Mouse (Mus musculus): ENCODE data around the gene D930007J09Rik. TPM values are rescaled to one million over a fixed set of nuclear protein-coding genes. Genes with fewer than 3 reads are reported as not detected.

D930007J09Rik gene
- polyA plus RNA-seq, 1 experiment, result not detected

GRCm38 (mm10) chr13:32787584-32787983 lies 15.1 kb downstream of the D930007J09Rik start:
- H3K4me2 ChIP-seq (ENCODE audit: low read depth), result no peak overlapping the region
- no peaks in the 10 kb centered on the region for H3K36me3 ChIP-seq (ENCODE audit: control insufficient read depth, insufficient read depth)
- H3K79me2 ChIP-seq (ENCODE audit: control insufficient read depth, insufficient read depth), result no peaks in the 10 kb centered on the region
- no peak overlapping the region for H3ac ChIP-seq (ENCODE audit: control insufficient read depth, insufficient read length)
- TF ChIP-seq E2F4 (IDR thresholded peaks at IDR 0.05; ENCODE audit: insufficient read depth) (no peak), CEBPB (IDR thresholded peaks at IDR 0.05; ENCODE audit: insufficient read depth, poor library complexity, severe bottlenecking) (no peak)
- no peak overlapping the region for H3K4me3 ChIP-seq
- H3K27me3 ChIP-seq (ENCODE audit: control insufficient read depth, insufficient read depth, insufficient read length), result no peaks in the 10 kb centered on the region

- Histone ChIP-seq H3K4me3 (no peak within 1 kb of the TSS), H3K27me3 (ENCODE audit: control insufficient read depth, insufficient read depth, insufficient read length) (no peaks in the 10 kb centered on the region), H3K4me2 (ENCODE audit: low read depth) (peak within 1 kb of the TSS; percentile 24), H3ac (ENCODE audit: control insufficient read depth, insufficient read length) (no peak within 1 kb of the TSS), H3K79me2 (ENCODE audit: control insufficient read depth, insufficient read depth) (no peaks in the 10 kb centered on the region), H3K36me3 (ENCODE audit: control insufficient read depth, insufficient read depth) (no peaks in the 10 kb centered on the region)
- TF ChIP-seq REST (IDR thresholded peaks at IDR 0.05; ENCODE audit: insufficient read depth, insufficient read length), result no peak
- no peak for TF ChIP-seq MYOD1 (IDR thresholded peaks at IDR 0.05; ENCODE audit: control insufficient read depth in 1 of 3, insufficient read length in 2 of 3, low read depth in 2 of 3)
- TF ChIP-seq TCF12 (IDR thresholded peaks at IDR 0.05; ENCODE audit: insufficient read depth, poor library complexity, severe bottlenecking), result no peak
- TF ChIP-seq POLR2A (IDR thresholded peaks at IDR 0.05; ENCODE audit: insufficient read length, low read depth), result no peak
- no peak for TF ChIP-seq CEBPB (IDR thresholded peaks at IDR 0.05; ENCODE audit: insufficient read depth, poor library complexity, severe bottlenecking)
- no peak for TF ChIP-seq MAX (IDR thresholded peaks at IDR 0.05; ENCODE audit: low read depth)
- TF ChIP-seq MYOG (IDR thresholded peaks at IDR 0.05; ENCODE audit: control insufficient read depth in 1 of 3, insufficient read depth in 1 of 3, insufficient read length in 2 of 3, low read depth in 2 of 3), result no peak
Measured at GRCm38 (mm10) chr13:32783816-32784215, 18.8 kb downstream of the D930007J09Rik start, which contains the start of gene Mylk4. Mylk4 (minus strand) TSS chr13:32783954.

- H3K36me3 ChIP-seq (ENCODE audit: control insufficient read depth, insufficient read depth), result no peaks in the 10 kb centered on the region
- no peaks in the 10 kb centered on the region for H3K79me2 ChIP-seq (ENCODE audit: control insufficient read depth, insufficient read depth)
- H3K27me3 ChIP-seq (ENCODE audit: control insufficient read depth, insufficient read depth, insufficient read length), result no peaks in the 10 kb centered on the region
- no peak for TF ChIP-seq MYOD1 (IDR thresholded peaks at IDR 0.05; ENCODE audit: control insufficient read depth in 1 of 3, insufficient read length in 2 of 3, low read depth in 2 of 3)
- no peak for TF ChIP-seq USF1 (IDR thresholded peaks at IDR 0.05; ENCODE audit: low read depth)
- TF ChIP-seq POLR2A (IDR thresholded peaks at IDR 0.05; ENCODE audit: insufficient read length, low read depth), result no peak
- no peak for TF ChIP-seq CEBPB (IDR thresholded peaks at IDR 0.05; ENCODE audit: insufficient read depth, poor library complexity, severe bottlenecking)
- TF ChIP-seq MYOG (IDR thresholded peaks at IDR 0.05; ENCODE audit: control insufficient read depth in 1 of 3, insufficient read depth in 1 of 3, insufficient read length in 2 of 3, low read depth in 2 of 3), result no peak
- TF ChIP-seq E2F4 (IDR thresholded peaks at IDR 0.05; ENCODE audit: insufficient read depth), result no peak
- no peak overlapping the region for H3K4me3 ChIP-seq
- H3ac ChIP-seq (ENCODE audit: control insufficient read depth, insufficient read length), result no peak overlapping the region
- H3K4me2 ChIP-seq (ENCODE audit: low read depth), result no peak overlapping the region
Measured at GRCm38 (mm10) chr13:32783055-32783454, 19.6 kb downstream of the D930007J09Rik start.

- Histone ChIP-seq H3ac (ENCODE audit: control insufficient read depth, insufficient read length) (no peak overlapping the region), H3K27me3 (ENCODE audit: control insufficient read depth, insufficient read depth, insufficient read length) (no peaks in the 10 kb centered on the region), H3K36me3 (ENCODE audit: control insufficient read depth, insufficient read depth) (no peaks in the 10 kb centered on the region), H3K4me2 (ENCODE audit: low read depth) (no peak overlapping the region), H3K4me3 (no peak overlapping the region), H3K79me2 (ENCODE audit: control insufficient read depth, insufficient read depth) (peaks cover 13% of the 10 kb centered on the region)
- TF ChIP-seq TCF12 (IDR thresholded peaks at IDR 0.05; ENCODE audit: insufficient read depth, poor library complexity, severe bottlenecking), result no peak
- TF ChIP-seq MYOG (IDR thresholded peaks at IDR 0.05; ENCODE audit: control insufficient read depth in 1 of 3, insufficient read depth in 1 of 3, insufficient read length in 2 of 3, low read depth in 2 of 3), result peak in 2 of 3 experiments; percentile 61 to 82
- TF ChIP-seq MYOD1 (IDR thresholded peaks at IDR 0.05; ENCODE audit: control insufficient read depth in 1 of 3, insufficient read length in 2 of 3, low read depth in 2 of 3), result peak in 1 of 3 experiments; percentile 69
Measured at GRCm38 (mm10) chr13:32778861-32779260, 23.8 kb downstream of the D930007J09Rik start.

- H3K36me3 ChIP-seq (ENCODE audit: control insufficient read depth, insufficient read depth), result no peaks in the 10 kb centered on the region
- no peak overlapping the region for H3ac ChIP-seq (ENCODE audit: control insufficient read depth, insufficient read length)
- no peak for TF ChIP-seq REST (IDR thresholded peaks at IDR 0.05; ENCODE audit: insufficient read depth, insufficient read length)
- peak in 1 of 3 experiments; percentile 68 for TF ChIP-seq MYOG (IDR thresholded peaks at IDR 0.05; ENCODE audit: control insufficient read depth in 1 of 3, insufficient read depth in 1 of 3, insufficient read length in 2 of 3, low read depth in 2 of 3)
- TF ChIP-seq MYOD1 (IDR thresholded peaks at IDR 0.05; ENCODE audit: control insufficient read depth in 1 of 3, insufficient read length in 2 of 3, low read depth in 2 of 3), result peak; percentile 79 to 94 (median 87)
- TF ChIP-seq MAX (IDR thresholded peaks at IDR 0.05; ENCODE audit: low read depth), result no peak
- TF ChIP-seq SRF (IDR thresholded peaks at IDR 0.05; ENCODE audit: control insufficient read depth, insufficient read length, low read depth), result no peak
- no peak for TF ChIP-seq POLR2AphosphoS2 (IDR thresholded peaks at IDR 0.05; ENCODE audit: insufficient read length, low read depth)
- TF ChIP-seq TCF12 (IDR thresholded peaks at IDR 0.05; ENCODE audit: insufficient read depth, poor library complexity, severe bottlenecking), result peak; percentile 73
- TF ChIP-seq POLR2A (IDR thresholded peaks at IDR 0.05; ENCODE audit: insufficient read length, low read depth), result no peak
- TF ChIP-seq E2F4 (IDR thresholded peaks at IDR 0.05; ENCODE audit: insufficient read depth), result no peak
- TF ChIP-seq USF1 (IDR thresholded peaks at IDR 0.05; ENCODE audit: low read depth), result no peak
- TF ChIP-seq TCF3 (IDR thresholded peaks at IDR 0.05; ENCODE audit: insufficient read length, low read depth), result no peak
- TF ChIP-seq CEBPB (IDR thresholded peaks at IDR 0.05; ENCODE audit: insufficient read depth, poor library complexity, severe bottlenecking), result no peak; the same call in 1 of the 2 replicates
- H3K4me3 ChIP-seq, result peak overlapping the region; percentile 28
- H3K27me3 ChIP-seq (ENCODE audit: control insufficient read depth, insufficient read depth, insufficient read length), result no peaks in the 10 kb centered on the region
- peaks cover 32% of the 10 kb centered on the region for H3K79me2 ChIP-seq (ENCODE audit: control insufficient read depth, insufficient read depth)
- H3K4me2 ChIP-seq (ENCODE audit: low read depth), result peak overlapping the region; percentile 78
Measured at GRCm38 (mm10) chr13:32776350-32776749, 26.3 kb downstream of the D930007J09Rik start.

All from myocyte (in vitro differentiated cells).